Mouse (Mus musculus) ES-E14 (cell line): ENCODE measurements at regions not wholly inside any gene's neighbourhood (a gene's known extent, or its start where the extent isn't known, plus 50 kb on each side); places are given as distances from the start of the nearest gene placed in this dataset.

ENCODE experiments used
- CHD2 ChIP-seq: IDR thresholded peaks from 2 replicates; pipeline ENCODE4 v1.6.1; 2014; ENCODE audit warnings: mild to moderate bottlenecking, low read depth, low read length, inconsistent platforms
- HCFC1 ChIP-seq: IDR thresholded peaks from 2 replicates; pipeline ENCODE4 v1.6.1; 2012; ENCODE audit warnings: low read length, inconsistent platforms, borderline replicate concordance; ENCODE audit not compliant: insufficient read depth
- ZC3H11A ChIP-seq: IDR thresholded peaks from 2 replicates; pipeline ENCODE4 v1.6.1; 2012; ENCODE audit warnings: low read depth, mild to moderate bottlenecking, inconsistent platforms, low read length, borderline replicate concordance

GRCm38 (mm10) chr7:68911989-68912655, 163.1 kb upstream of the Arrdc4 start:
- TF ChIP-seq CHD2 (no peak), ZC3H11A (no peak), HCFC1 (no peak)
